In genomic region chr7:27446051-27446450, GRCm38 (mm10) we compare ENCODE assay signal across 8 mouse cellular contexts. TPM values are rescaled to one million over a fixed set of nuclear protein-coding genes. Genes with fewer than 3 reads are reported as not detected.
DNase-seq lines count a peak whose midpoint lies in the region; ATAC-seq and TF ChIP-seq lines count a peak whose summit lies in the region.

No protein-coding gene starts in this region.

- no peak for DNase-seq in kidney, adult 8-10 months
- peak; percentile 23 for DNase-seq in embryonic facial prominence, embryonic 10.5 days (ENCODE audit: low spot score)
- no peak for DNase-seq in intestine, embryonic 14.5 days (ENCODE audit: low spot score)
- DNase-seq in spleen, postnatal 14 days (ENCODE audit: low spot score in 2 of 2), result no peak
- DNase-seq in yolk sac, embryonic 10.5 days (ENCODE audit: low spot score), result no peak

- H3K36me3 ChIP-seq in kidney, embryonic 16.5 days (ENCODE audit: insufficient read depth, low read length), result no peaks in the 10 kb centered on the region
- no peaks in the 10 kb centered on the region for H3K36me3 ChIP-seq in ES-Bruce4 (ENCODE audit: control insufficient read depth, insufficient read depth, low read length, poor library complexity, severe bottlenecking)
- no peaks in the 10 kb centered on the region for H3K36me3 ChIP-seq in embryonic facial prominence, embryonic 10.5 days (replicated peaks)
- H3K36me3 ChIP-seq in intestine, embryonic 14.5 days (ENCODE audit: control insufficient read depth, insufficient read depth, low read length), result no peaks in the 10 kb centered on the region
- no peaks in the 10 kb centered on the region; the same call in 1 of the 2 replicates for H3K36me3 ChIP-seq in neural tube, embryonic 13.5 days

- H3K9me3 ChIP-seq in kidney, embryonic 16.5 days (ENCODE audit: low read length), result no peaks in the 10 kb centered on the region
- no peaks in the 10 kb centered on the region for H3K9me3 ChIP-seq in ES-Bruce4 (replicated peaks; ENCODE audit: control insufficient read depth, insufficient read depth, low read length, poor library complexity, severe bottlenecking)
- H3K9me3 ChIP-seq in embryonic facial prominence, embryonic 10.5 days, result no peaks in the 10 kb centered on the region
- H3K9me3 ChIP-seq in intestine, embryonic 14.5 days (ENCODE audit: control insufficient read depth, low read length), result no peaks in the 10 kb centered on the region
- H3K9me3 ChIP-seq in neural tube, embryonic 13.5 days, result no peaks in the 10 kb centered on the region

- H3K27ac ChIP-seq in kidney, embryonic 16.5 days (ENCODE audit: low read length), result no peak overlapping the region
- no peak overlapping the region for H3K27ac ChIP-seq in ES-Bruce4 (ENCODE audit: insufficient read depth, low read length)
- peak overlapping the region; percentile 37; the same call in 1 of the 2 replicates for H3K27ac ChIP-seq in embryonic facial prominence, embryonic 10.5 days (replicated peaks)
- no peak overlapping the region for H3K27ac ChIP-seq in intestine, embryonic 14.5 days (ENCODE audit: low read depth)
- H3K27ac ChIP-seq in neural tube, embryonic 13.5 days (replicated peaks), result peak overlapping the region; percentile 81

- no peak for TF ChIP-seq EP300 in ES-Bruce4 (IDR thresholded peaks at IDR 0.05; ENCODE audit: insufficient read depth, low read depth, low read length)

- no peak for ATAC-seq in kidney, embryonic 16.5 days (ENCODE audit: low FRiP score, low TSS enrichment)
- ATAC-seq in intestine, embryonic 14.5 days (replicated peaks; ENCODE audit: low FRiP score, low TSS enrichment, low read depth), result no peak
- peak; percentile 7; the same call in 1 of the 2 replicates for ATAC-seq in neural tube, embryonic 13.5 days (ENCODE audit: low read depth)

- H3K4me1 ChIP-seq in kidney, embryonic 16.5 days (ENCODE audit: insufficient read depth, low read length), result peaks cover 14% of the 10 kb centered on the region
- H3K4me1 ChIP-seq in ES-Bruce4 (ENCODE audit: control insufficient read depth, insufficient read depth, low read length), result no peaks in the 10 kb centered on the region
- H3K4me1 ChIP-seq in embryonic facial prominence, embryonic 10.5 days, result peaks cover 23% of the 10 kb centered on the region
- H3K4me1 ChIP-seq in intestine, embryonic 14.5 days (replicated peaks; ENCODE audit: control insufficient read depth, insufficient read depth, low read length), result peaks cover 14% of the 10 kb centered on the region
- H3K4me1 ChIP-seq in neural tube, embryonic 13.5 days (replicated peaks), result peaks cover 28% of the 10 kb centered on the region

- peaks cover 17% of the 10 kb centered on the region for H3K27me3 ChIP-seq in kidney, embryonic 16.5 days (ENCODE audit: insufficient read depth, low read length)
- H3K27me3 ChIP-seq in ES-Bruce4 (ENCODE audit: control insufficient read depth, insufficient read depth, low read length, poor library complexity, severe bottlenecking), result no peaks in the 10 kb centered on the region; the same call in 1 of the 2 replicates
- H3K27me3 ChIP-seq in embryonic facial prominence, embryonic 10.5 days (replicated peaks; ENCODE audit: low read depth, poor library complexity, severe bottlenecking), result peaks cover 56% of the 10 kb centered on the region
- peaks cover 30% of the 10 kb centered on the region for H3K27me3 ChIP-seq in intestine, embryonic 14.5 days (replicated peaks; ENCODE audit: control insufficient read depth, insufficient read depth, low read length)
- peaks cover 25% of the 10 kb centered on the region for H3K27me3 ChIP-seq in neural tube, embryonic 13.5 days

- TF ChIP-seq CTCF in ES-Bruce4 (IDR thresholded peaks at IDR 0.05; ENCODE audit: low read depth, low read length), result no peak

- peak overlapping the region; percentile 61 for H3K9ac ChIP-seq in kidney, embryonic 16.5 days (replicated peaks; ENCODE audit: low read length)
- peak overlapping the region; percentile 73 for H3K9ac ChIP-seq in ES-Bruce4 (ENCODE audit: low read depth, poor library complexity, severe bottlenecking)
- peak overlapping the region; percentile 46 for H3K9ac ChIP-seq in intestine, embryonic 14.5 days (ENCODE audit: low read length)
- H3K9ac ChIP-seq in neural tube, embryonic 13.5 days, result peak overlapping the region; percentile 86

- 5% methylated on average over 17 of the region's 18 CpGs for WGBS in kidney, embryonic 16.5 days
- 3% methylated on average over 18 of the region's 18 CpGs for WGBS in embryonic facial prominence, embryonic 10.5 days
- WGBS in intestine, embryonic 14.5 days, result 6% methylated on average over 18 of the region's 18 CpGs
- 4% methylated on average over 14 of the region's 18 CpGs for WGBS in neural tube, embryonic 13.5 days

- TF ChIP-seq POLR2A in ES-Bruce4 (IDR thresholded peaks at IDR 0.05; ENCODE audit: insufficient read depth, low read length), result no peak

- peak overlapping the region; percentile 48 for H3K4me3 ChIP-seq in kidney, embryonic 16.5 days (ENCODE audit: low read length)
- peak overlapping the region; percentile 82 for H3K4me3 ChIP-seq in ES-Bruce4 (ENCODE audit: low read depth, low read length)
- peak overlapping the region; percentile 70 for H3K4me3 ChIP-seq in embryonic facial prominence, embryonic 10.5 days
- peak overlapping the region; percentile 38 for H3K4me3 ChIP-seq in intestine, embryonic 14.5 days (ENCODE audit: low read depth, low read length)
- peak overlapping the region; percentile 60 for H3K4me3 ChIP-seq in neural tube, embryonic 13.5 days

- peak overlapping the region; percentile 88 for H3K4me2 ChIP-seq in kidney, embryonic 16.5 days (replicated peaks; ENCODE audit: low read depth, low read length)
- peak overlapping the region; percentile 96 for H3K4me2 ChIP-seq in intestine, embryonic 14.5 days (ENCODE audit: low read length)
- peak overlapping the region; percentile 87 for H3K4me2 ChIP-seq in neural tube, embryonic 13.5 days

RNA-seq across cellular contexts. Expression of gene Sptbn4, which starts 1.4 kb away (rescaled TPM):
- polyA plus RNA-seq in kidney, embryonic 16.5 days (2015; fragmentation: Nextera tagmentation; extraction: Ambion mirVana), result 0.31 and 0.40 TPM in 2 replicates
- 6.0 and 7.3 TPM in 2 replicates for polyA plus RNA-seq in ES-Bruce4 (2011; ENCODE audit: insufficient read depth, insufficient read length, low read depth, missing spikeins)
- 0.19 and 0.35 TPM in 2 replicates for polyA plus RNA-seq in embryonic facial prominence, embryonic 10.5 days (2016; fragmentation: Nextera tagmentation; extraction: Ambion mirVana)
- polyA plus RNA-seq in intestine, embryonic 14.5 days (2014; fragmentation: Nextera tagmentation; extraction: Ambion mirVana), result 0.34 and 0.48 TPM in 2 replicates
- 1.7 and 2.8 TPM in 2 replicates for polyA plus RNA-seq in neural tube, embryonic 13.5 days (2015; fragmentation: Nextera tagmentation; extraction: Ambion mirVana)

RNA-seq across cellular contexts. Expression of gene Blvrb, which starts 1.7 kb away (rescaled TPM):
- polyA plus RNA-seq in kidney, embryonic 16.5 days (2015; fragmentation: Nextera tagmentation; extraction: Ambion mirVana), result 50.8 and 54.6 TPM in 2 replicates
- 44.1 and 44.3 TPM in 2 replicates for polyA plus RNA-seq in ES-Bruce4 (2011; ENCODE audit: insufficient read depth, insufficient read length, low read depth, missing spikeins)
- polyA plus RNA-seq in embryonic facial prominence, embryonic 10.5 days (2016; fragmentation: Nextera tagmentation; extraction: Ambion mirVana), result 31.9 and 35.2 TPM in 2 replicates
- polyA plus RNA-seq in intestine, embryonic 14.5 days (2014; fragmentation: Nextera tagmentation; extraction: Ambion mirVana), result 52.3 and 54.0 TPM in 2 replicates
- 21.3 and 23.3 TPM in 2 replicates for polyA plus RNA-seq in neural tube, embryonic 13.5 days (2015; fragmentation: Nextera tagmentation; extraction: Ambion mirVana)

RNA-seq across cellular contexts. Expression of gene Sertad3, which starts 27.5 kb away (rescaled TPM):
- polyA plus RNA-seq in kidney, embryonic 16.5 days (2015; fragmentation: Nextera tagmentation; extraction: Ambion mirVana), result 27.5 and 32.5 TPM in 2 replicates
- 10.9 and 11.8 TPM in 2 replicates for polyA plus RNA-seq in ES-Bruce4 (2011; ENCODE audit: insufficient read depth, insufficient read length, low read depth, missing spikeins)
- polyA plus RNA-seq in embryonic facial prominence, embryonic 10.5 days (2016; fragmentation: Nextera tagmentation; extraction: Ambion mirVana), result 26.2 and 26.5 TPM in 2 replicates
- polyA plus RNA-seq in intestine, embryonic 14.5 days (2014; fragmentation: Nextera tagmentation; extraction: Ambion mirVana), result 25.2 and 29.0 TPM in 2 replicates
- polyA plus RNA-seq in neural tube, embryonic 13.5 days (2015; fragmentation: Nextera tagmentation; extraction: Ambion mirVana), result 16.7 and 16.8 TPM in 2 replicates

RNA-seq across cellular contexts. Expression of gene Sertad1, which starts 40.7 kb away (rescaled TPM):
- 42.3 and 45.8 TPM in 2 replicates for polyA plus RNA-seq in kidney, embryonic 16.5 days (2015; fragmentation: Nextera tagmentation; extraction: Ambion mirVana)
- 8.0 and 8.9 TPM in 2 replicates for polyA plus RNA-seq in ES-Bruce4 (2011; ENCODE audit: insufficient read depth, insufficient read length, low read depth, missing spikeins)
- polyA plus RNA-seq in embryonic facial prominence, embryonic 10.5 days (2016; fragmentation: Nextera tagmentation; extraction: Ambion mirVana), result 24.0 and 25.1 TPM in 2 replicates
- polyA plus RNA-seq in intestine, embryonic 14.5 days (2014; fragmentation: Nextera tagmentation; extraction: Ambion mirVana), result 33.9 and 38.4 TPM in 2 replicates
- 12.3 and 14.1 TPM in 2 replicates for polyA plus RNA-seq in neural tube, embryonic 13.5 days (2015; fragmentation: Nextera tagmentation; extraction: Ambion mirVana)

RNA-seq across cellular contexts. Expression of gene Prx, which starts 53.1 kb away (rescaled TPM):
- polyA plus RNA-seq in kidney, embryonic 16.5 days (2015; fragmentation: Nextera tagmentation; extraction: Ambion mirVana), result 4.9 and 5.1 TPM in 2 replicates
- polyA plus RNA-seq in ES-Bruce4 (2011; ENCODE audit: insufficient read depth, insufficient read length, low read depth, missing spikeins), result 4.2 and 5.7 TPM in 2 replicates
- polyA plus RNA-seq in embryonic facial prominence, embryonic 10.5 days (2016; fragmentation: Nextera tagmentation; extraction: Ambion mirVana), result 3.8 and 4.2 TPM in 2 replicates
- polyA plus RNA-seq in intestine, embryonic 14.5 days (2014; fragmentation: Nextera tagmentation; extraction: Ambion mirVana), result 1.5 and 1.6 TPM in 2 replicates
- 1.9 TPM in 2 replicates for polyA plus RNA-seq in neural tube, embryonic 13.5 days (2015; fragmentation: Nextera tagmentation; extraction: Ambion mirVana)

Comparison
In these comparisons a context has a peak if more than half of its experiments do, and no peak if none do; other contexts are left out.
1. H3K27ac ChIP-seq: peak in embryonic facial prominence, embryonic 10.5 days (single experiment) and neural tube, embryonic 13.5 days (single experiment); none in kidney, embryonic 16.5 days (single experiment), ES-Bruce4 (single experiment) and intestine, embryonic 14.5 days (single experiment).
2. Peak in every context shown above with its lines, with median percentiles within 50 percentile points of each other: H3K4me2 ChIP-seq, H3K4me3 ChIP-seq and H3K9ac ChIP-seq.